Mouse (Mus musculus) CD4-positive, CD25-positive, alpha-beta regulatory T cell, adult 9 weeks (primary cell): Measurements from ENCODE around the gene Gm28372. TPM values are rescaled to one million over a fixed set of nuclear protein-coding genes. Genes with fewer than 3 reads are reported as not detected.

Experiments
- polyA plus RNA-seq: library from polyadenylated mRNA; unstranded; fragments of 100-300 nt; shearing (Covaris generic); gene quantifications from one replicate; pipeline ENCODE4 v1.2.1, GENCODE M21; 2017

The Gm28372 gene
- polyA plus RNA-seq, result not detected

GRCm38 (mm10) chr2:130404939-130405338, at the start of gene Gm28372, which contains the start of gene 1700020A23Rik:
TSS of gene Gm28372 (plus strand) at chr2:130405239.
TSS of gene 1700020A23Rik (plus strand) at chr2:130405259.

GRCm38 (mm10) chr2:130397186-130397985, 7.7 kb upstream of the Gm28372 start, which contains the start of gene Cpxm1:
TSS of gene Cpxm1 (minus strand) at chr2:130397574.

GRCm38 (mm10) chr2:130406178-130406577, 1.1 kb downstream of the Gm28372 start, which contains the start of gene Tmem239:
TSS of gene Tmem239 (plus strand) at chr2:130406478.

GRCm38 (mm10) chr2:130424126-130424853, 19.3 kb downstream of the Gm28372 start, which contains the start of the genes Vps16 and Pced1a:
TSS of gene Vps16 (plus strand) at chr2:130424339.
TSS of gene Pced1a (minus strand) at chr2:130424701.

GRCm38 (mm10) chr2:130449794-130450433, 44.9 kb downstream of the Gm28372 start, which contains the start of gene Ptpra:
TSS of gene Ptpra (plus strand) at chr2:130450278.

Other genes with a start within 250 kb of the Gm28372 start
- gene Snrpb, start 225.8 kb upstream of the Gm28372 start, polyA plus RNA-seq, result 475 TPM
- gene Tmc2, start 210.0 kb upstream of the Gm28372 start, polyA plus RNA-seq, result not detected
- 348 TPM for gene Nop56, start 130.8 kb upstream of the Gm28372 start, polyA plus RNA-seq
- gene Idh3b, start 120.7 kb upstream of the Gm28372 start, polyA plus RNA-seq, result 188 TPM
- not detected for gene Ebf4, start 110.1 kb upstream of the Gm28372 start, polyA plus RNA-seq
- gene Cpxm1, start 7.7 kb upstream of the Gm28372 start, polyA plus RNA-seq, result 0.29 TPM
- gene 1700020A23Rik, start within 50 bp of the Gm28372 start, polyA plus RNA-seq, result not detected
- gene Tmem239, start 1.2 kb downstream of the Gm28372 start, polyA plus RNA-seq, result not detected
- 314 TPM for gene Vps16, start 19.1 kb downstream of the Gm28372 start, polyA plus RNA-seq
- gene Pced1a, start 19.5 kb downstream of the Gm28372 start, polyA plus RNA-seq, result 20.1 TPM
- gene Ptpra, start 45.0 kb downstream of the Gm28372 start, polyA plus RNA-seq, result 42.0 TPM
- gene Mrps26, start 158.5 kb downstream of the Gm28372 start, polyA plus RNA-seq, result 39.1 TPM
- gene Oxt, start 170.9 kb downstream of the Gm28372 start, polyA plus RNA-seq, result not detected
- gene Avp, start 177.3 kb downstream of the Gm28372 start, polyA plus RNA-seq, result not detected
- gene Fastkd5, start 224.8 kb downstream of the Gm28372 start, polyA plus RNA-seq, result 19.9 TPM
- gene Ubox5, start 224.8 kb downstream of the Gm28372 start, polyA plus RNA-seq, result 16.3 TPM
- 0.38 TPM for gene Lzts3, start 237.6 kb downstream of the Gm28372 start, polyA plus RNA-seq